Mouse (Mus musculus): Measurements from ENCODE around the gene Ptprn2. TPM values are rescaled to one million over a fixed set of nuclear protein-coding genes. Genes with fewer than 3 reads are reported as not detected.

Gene Ptprn2
- total RNA-seq, 2 experiments from 2014 or later, result not detected

DNA sequence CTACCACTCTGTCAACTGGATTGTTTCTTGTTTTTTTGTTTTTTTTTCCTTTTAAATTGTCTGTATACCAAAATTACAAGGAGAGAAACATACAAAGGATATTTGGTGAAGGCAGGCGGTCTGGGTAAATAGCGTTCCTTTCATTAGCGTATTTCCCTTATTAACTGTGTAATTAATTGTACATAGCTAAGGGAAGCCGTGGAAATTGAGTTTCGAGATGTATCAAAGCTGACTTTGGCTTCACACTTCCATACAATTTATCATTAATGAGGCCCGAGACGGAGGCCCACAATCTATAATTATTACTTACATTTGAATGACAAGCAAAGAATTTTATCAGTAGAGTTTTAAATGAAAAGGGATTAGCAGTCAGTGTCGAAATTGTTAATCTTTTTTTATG is 712.6 kb downstream of the Ptprn2 start:
- ATAC-seq (ENCODE audit: poor library complexity, severe bottlenecking), result no peak

DNA sequence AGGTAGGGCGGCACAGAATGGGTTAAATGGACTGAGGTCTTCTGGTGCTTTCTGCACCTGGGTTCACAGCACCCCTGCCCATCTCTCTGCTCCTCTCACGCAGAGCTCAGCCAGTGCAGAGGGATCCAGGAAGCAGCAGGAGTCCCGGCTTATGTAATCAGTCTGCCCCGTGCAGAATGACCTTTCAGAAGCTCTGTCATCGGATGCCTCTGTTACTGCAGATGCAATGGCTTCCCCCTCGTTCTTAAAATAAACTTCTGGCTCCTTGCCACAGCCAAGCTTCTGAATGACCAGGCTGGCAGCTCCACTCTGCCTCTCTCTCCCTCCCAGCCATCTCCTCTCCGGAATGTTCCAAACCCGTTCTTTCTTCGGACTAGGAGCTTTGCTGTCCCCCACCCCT is 714.6 kb downstream of the Ptprn2 start:
- peak; percentile 54 for ATAC-seq (ENCODE audit: poor library complexity, severe bottlenecking)

DNA sequence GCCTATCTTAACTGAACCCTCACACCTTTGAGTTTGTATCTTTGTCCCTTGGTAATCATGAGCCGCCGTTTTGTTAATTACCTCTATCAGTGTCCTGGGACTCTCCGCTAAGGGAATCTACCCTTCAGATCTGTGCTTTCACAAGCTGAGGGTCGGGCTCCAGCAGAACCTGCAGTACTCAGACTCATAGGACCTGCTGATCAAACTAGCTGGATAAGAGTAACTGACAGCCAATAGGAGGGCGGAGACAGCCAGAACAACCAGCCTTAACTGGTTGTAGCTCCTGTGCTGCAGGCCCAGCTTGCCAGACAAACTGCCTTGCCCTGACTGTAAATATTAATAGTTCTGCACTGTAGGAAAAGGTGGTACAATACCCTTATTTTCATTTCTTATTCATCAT is 715.1 kb downstream of the Ptprn2 start:
- no peak for ATAC-seq (ENCODE audit: poor library complexity, severe bottlenecking)

DNA sequence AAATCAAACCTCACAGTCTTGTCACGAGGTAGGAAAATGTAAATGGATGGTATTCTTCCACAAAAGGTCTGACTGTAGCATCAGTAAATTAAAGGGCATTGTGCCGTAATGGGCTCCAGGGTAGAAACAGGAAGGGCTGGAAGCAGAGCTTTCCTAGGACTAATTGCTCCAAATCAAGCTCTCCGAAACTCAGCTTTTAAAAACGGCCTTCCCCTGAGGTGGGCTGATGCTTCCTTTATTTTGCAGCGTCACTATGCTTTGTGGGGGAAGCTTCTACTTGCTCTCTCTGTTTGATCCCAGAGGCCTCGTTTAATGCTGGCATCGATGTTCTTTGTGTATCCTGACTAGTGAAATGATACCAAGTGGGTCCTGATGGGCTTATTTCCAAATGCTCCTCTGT is 718.0 kb downstream of the Ptprn2 start:
- no peak for ATAC-seq (ENCODE audit: poor library complexity, severe bottlenecking)

DNA sequence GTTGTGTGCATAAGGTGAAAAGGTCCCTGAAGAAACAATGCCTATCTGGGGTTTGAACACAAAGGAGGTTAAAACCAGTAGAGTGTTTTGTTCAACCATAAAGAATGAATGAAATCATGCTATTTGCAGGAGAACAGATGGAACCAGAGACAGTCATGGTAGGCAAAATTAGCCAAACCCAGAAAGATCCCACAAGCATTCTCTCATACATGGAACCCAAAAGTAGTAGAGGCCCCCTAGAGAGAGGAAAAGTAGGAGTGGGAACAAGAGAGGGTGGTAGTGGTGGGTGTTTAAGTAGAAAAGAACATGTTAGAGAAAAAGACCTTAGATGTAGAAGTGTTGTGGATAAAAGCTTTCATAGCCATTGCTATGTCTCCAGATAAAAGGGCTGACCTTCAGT is 719.4 kb downstream of the Ptprn2 start:
- ATAC-seq (ENCODE audit: poor library complexity, severe bottlenecking), result no peak

DNA sequence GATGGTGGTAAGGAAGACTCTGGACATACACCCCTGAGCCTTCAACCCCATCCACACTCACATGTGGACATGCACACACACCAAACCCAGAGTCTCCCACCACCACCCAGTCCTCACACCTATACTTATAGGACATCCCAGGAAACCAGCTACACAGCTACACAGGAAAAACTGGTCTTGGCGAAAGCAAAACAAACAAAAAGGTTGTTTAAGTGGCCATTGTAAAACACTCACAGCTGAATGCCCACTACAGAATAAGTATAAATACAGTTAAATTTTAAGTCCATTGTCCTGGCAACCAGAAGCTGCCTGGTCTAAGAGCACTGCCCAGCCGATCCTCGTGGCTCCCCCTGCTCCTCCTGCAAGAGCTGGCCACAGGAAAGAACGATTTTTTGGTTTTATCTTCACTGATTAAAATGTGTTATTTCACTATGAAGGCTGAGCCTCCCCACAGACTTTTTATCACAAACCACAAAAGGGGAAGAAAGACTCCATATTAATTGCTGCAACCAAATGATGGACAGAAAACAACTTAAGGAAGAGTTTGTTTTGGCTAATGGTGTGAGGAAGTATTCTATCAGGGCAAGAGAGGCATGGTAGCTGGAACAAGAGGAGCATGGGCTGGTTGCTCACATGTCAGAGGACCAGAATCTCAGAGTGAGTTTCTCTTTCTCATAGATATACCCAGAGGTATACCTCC is 722.1 kb downstream of the Ptprn2 start:
- ATAC-seq (ENCODE audit: poor library complexity, severe bottlenecking), result peak; percentile 41

DNA sequence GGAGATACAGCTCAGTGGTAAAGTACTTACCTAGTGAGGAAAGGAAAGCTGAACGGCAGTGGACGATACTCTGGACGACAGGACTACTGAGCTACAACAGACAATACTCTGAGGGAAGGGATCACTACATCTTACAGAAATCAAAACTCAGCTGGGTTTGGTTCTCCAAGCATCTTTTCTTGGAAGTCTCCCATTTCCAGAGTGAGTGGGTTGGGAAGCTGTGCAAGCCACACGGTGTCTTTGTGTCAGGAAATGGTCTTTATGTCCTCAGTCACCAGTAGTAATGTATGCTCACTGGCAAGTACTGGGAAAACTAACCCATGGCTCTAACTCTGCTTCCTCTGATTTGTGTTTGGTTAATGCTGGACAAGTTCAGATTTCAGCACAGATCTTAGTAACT is 724.9 kb downstream of the Ptprn2 start:
- ATAC-seq (ENCODE audit: poor library complexity, severe bottlenecking), result no peak

DNA sequence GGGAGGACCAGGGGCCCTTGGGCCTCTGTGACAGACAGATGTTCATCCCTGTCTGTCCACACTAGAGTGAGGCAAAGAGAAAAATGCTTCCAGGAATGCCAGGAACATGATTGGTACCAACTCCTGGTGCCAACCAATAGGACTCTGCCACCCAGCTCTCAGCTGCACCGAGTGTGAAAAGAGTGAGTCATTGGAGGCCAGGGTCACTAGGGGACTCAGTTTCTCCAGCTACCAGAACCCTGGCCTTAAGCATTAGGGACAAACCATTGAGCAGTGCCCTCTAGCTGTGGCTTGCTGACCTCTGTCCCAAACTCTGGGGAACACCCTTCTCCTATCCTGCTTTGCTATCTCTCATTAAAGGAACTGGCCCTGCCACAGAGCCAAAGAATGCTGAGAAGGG is 728.0 kb downstream of the Ptprn2 start:
- no peak for ATAC-seq (ENCODE audit: poor library complexity, severe bottlenecking)

DNA sequence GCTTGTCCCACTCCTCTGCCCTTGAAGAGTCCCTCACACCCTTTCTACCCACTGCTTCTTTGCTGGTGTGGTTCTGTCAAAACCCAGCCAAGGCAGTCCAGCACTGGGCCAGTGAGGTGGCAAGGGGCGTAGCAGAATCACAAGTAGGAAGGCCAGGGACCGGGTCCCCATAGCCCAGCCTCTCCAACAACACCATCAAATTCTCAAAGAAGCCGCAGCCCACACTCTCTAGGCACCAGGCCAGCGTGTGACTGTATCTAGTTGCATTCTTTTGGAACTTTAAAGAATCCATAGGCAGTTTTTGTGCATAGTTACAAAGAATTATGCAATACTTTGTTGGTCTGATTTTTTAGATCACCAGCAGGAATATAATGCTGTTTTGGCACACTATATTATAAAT is 728.8 kb downstream of the Ptprn2 start:
- ATAC-seq (ENCODE audit: poor library complexity, severe bottlenecking), result no peak

DNA sequence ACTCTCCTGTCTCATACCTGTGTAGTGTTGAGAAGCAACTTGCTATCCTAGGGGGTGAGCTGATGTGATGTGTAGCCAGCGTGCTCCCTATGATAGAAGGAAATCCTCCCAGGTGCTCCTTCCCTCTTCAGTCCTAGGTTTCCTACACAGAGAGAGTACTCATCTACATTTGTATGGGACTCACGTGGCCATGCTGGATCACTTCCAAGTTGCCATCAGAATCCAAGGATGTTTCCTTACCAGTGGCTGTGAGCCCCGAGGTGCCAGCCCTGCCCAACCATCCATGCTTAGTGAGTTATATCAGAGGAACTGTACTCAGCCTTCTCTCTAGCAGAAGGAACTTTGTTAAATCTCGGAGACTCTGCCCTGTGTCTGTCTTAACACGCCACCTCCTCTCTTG is 729.4 kb downstream of the Ptprn2 start:
- no peak for ATAC-seq (ENCODE audit: poor library complexity, severe bottlenecking)

DNA sequence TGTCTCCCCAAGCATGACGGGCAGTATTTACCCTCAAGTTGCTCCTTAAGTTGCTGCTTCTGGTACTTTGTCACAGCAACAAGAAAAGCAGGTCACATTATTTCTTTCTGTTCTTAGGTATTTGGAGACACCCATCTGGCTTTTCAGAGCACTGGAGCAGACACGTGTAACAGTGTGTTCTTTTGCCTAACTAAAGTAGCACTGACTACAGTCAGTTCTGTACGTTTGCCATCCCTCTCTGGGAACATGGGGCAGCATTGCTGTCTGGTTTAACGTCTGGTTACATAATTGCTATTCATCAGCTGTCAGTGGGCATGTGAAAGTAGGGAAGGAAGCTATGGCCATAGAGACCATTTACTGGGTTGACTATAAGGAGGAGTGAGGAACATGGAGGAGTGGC is 736.4 kb downstream of the Ptprn2 start:
- no peak for ATAC-seq (ENCODE audit: poor library complexity, severe bottlenecking)

DNA sequence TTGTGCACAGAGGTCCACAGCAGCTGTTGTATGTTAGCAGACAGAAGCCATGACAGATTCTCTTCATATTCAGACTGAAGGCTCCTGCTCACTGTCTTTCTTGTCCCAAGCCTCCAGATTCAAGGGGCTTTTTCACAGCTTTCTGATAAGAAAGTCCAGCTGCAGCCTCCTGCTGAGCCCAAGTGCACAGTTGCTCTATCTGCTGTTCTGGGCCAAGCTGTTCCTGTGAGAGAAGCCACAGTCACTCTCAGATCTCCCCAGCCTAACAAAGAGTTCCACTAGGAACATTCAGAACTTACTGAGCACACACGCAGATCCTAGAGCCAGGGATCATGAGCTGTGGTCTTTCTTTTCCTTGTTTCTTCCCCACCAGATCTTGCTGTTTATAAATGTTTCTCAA is 738.5 kb downstream of the Ptprn2 start:
- ATAC-seq (ENCODE audit: poor library complexity, severe bottlenecking), result no peak

DNA sequence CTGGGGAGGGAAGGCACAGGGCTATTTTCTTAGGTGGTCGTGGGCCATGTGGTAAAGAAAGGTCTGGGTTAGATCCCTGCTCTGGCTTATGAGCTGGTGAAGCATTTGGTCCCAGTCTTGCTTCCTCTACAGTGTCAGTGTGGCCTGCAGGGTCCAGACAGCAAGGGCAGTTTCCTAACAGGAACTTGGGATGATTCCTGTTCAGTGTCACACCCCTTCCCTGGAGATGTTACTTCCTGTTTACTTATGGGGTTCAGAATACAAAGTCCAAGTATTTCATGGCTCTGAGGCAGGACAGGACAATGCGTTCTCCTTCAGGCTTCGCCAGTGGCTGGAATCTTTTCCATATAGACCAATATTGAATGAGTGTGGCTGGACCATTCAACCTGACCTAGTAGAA is 741.7 kb downstream of the Ptprn2 start:
- ATAC-seq (ENCODE audit: poor library complexity, severe bottlenecking), result peak; percentile 47; the same call in 1 of the 2 replicates

DNA sequence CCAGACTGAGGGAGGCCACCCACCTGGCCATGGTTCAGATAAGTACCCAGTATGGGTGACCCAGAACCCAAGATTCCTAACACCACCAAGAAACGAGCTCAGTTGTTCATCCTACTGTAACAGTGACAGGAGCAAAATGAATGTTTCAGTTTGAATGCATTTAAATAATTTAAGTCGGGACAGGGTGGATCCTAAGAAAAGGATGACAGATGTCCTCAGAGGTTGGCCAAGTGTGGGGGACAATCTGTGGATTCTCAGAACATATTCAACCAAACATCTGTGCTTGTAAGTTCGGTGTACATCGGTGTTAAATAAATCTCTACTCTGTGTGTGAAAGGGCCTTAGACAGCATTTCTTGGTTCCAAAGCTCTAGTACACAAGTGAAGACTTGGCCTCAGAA is 743.9 kb downstream of the Ptprn2 start:
- no peak for ATAC-seq (ENCODE audit: poor library complexity, severe bottlenecking)

DNA sequence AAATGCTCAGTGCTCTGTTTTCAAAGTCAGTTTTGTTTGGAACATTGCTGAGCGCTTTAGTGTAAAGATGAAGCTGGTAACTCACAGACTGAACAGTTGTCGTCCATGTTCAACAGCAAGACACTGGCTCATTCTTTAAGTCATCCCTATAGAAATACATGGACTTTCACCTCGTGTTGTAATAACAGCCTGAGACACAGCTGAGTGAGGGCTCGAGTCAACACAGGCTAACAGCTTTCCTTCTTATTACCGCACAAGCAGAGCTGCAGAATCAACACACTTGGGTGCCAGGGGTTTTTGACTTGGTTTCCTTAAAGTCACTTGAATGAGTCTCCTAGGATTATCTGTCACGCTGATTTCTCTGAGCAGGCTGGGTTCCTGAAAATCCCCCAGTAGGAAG is 744.8 kb downstream of the Ptprn2 start:
- no peak for ATAC-seq (ENCODE audit: poor library complexity, severe bottlenecking)

DNA sequence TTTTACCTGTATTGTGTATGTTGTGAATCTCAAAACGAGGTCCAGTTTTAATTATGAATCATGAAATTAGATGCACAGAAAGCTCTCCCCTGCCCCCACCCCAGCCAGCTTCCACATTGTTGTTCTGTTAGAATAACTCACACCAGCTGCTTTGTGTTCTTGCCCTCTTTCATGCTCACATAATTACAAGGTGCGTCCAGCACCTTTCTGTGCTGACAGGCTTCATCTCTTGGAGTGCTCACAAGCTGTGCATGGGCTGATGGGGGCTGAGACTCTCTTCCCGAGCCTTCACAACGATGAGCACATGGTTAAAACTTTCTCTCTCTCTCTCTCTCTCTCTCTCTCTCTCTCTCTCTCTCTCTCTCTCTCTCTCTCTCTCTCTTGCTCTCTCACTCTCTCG is 746.3 kb downstream of the Ptprn2 start:
- ATAC-seq (ENCODE audit: poor library complexity, severe bottlenecking), result no peak

DNA sequence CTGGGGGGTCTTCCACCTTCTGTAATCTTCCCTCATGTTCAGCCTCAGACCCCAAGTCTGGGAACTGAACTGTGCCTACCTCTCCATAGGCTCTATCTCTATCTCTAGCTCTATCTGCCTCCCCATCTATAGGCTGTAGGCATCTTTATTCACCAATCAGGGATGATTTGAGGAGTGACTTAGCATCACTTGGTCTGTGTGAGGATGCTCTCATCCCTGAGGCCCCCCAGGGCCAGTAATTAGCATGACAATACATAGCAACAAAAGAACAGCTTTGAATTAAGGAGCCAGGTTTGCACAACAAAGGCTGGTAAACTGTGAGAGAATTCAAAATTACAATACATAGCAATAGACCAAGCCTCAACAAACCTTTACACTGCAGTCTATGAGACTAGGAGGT is 749.6 kb downstream of the Ptprn2 start:
- no peak for ATAC-seq (ENCODE audit: poor library complexity, severe bottlenecking)

DNA sequence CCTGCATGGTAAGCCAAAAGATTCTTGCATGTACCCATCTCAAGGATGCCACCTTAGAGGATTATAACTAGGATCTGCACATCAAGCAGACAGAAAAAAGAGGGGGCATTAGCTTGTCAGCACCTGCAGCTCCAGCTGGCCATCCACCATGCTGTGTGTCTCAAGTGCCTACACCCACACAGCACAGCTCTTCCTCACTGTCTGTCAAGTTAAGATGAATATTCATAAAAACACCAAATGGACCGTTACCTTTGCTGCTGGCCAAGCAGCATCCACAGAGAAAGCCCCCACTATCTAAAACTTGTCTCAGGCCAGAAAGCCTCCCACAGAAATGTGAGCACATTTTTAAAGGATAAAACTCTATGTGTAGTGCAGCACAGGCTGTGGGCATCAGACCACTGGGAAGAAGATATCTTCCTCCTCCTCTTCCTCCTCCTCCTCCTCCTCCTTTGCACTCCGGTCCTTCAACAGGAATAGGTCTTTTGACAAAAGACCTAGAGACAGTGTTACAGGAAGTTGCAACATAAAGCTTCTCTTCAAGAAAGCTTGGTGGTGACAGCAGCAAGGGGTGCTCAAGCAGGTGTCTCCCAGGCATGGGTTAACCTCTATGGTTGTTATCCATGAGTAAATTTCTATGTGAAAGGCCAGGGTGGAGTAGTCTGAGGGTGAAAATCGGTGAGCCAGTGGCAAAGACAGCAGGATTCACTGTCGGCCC is 750.7 kb downstream of the Ptprn2 start:
- peak; percentile 44; the same call in 1 of the 2 replicates for ATAC-seq (ENCODE audit: poor library complexity, severe bottlenecking)

DNA sequence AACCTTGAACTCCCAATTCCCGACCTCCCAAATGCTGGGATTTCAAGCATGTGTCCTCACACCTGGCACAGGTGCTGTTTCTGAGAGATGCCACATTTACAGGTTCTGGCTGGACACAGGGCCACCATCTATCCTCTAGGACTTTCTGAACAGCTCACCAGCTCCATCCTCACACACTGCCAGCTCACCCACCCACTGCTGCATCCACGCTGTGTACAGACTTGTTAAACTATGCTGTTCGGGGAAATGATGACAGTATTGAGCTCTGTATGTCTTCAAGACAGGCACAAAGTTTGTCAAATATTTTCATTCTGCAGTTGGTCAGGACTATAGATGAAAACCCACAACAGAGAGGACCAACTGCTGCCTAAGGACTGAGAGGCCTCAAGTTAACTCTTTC is 751.5 kb downstream of the Ptprn2 start:
- ATAC-seq (ENCODE audit: poor library complexity, severe bottlenecking), result no peak

DNA sequence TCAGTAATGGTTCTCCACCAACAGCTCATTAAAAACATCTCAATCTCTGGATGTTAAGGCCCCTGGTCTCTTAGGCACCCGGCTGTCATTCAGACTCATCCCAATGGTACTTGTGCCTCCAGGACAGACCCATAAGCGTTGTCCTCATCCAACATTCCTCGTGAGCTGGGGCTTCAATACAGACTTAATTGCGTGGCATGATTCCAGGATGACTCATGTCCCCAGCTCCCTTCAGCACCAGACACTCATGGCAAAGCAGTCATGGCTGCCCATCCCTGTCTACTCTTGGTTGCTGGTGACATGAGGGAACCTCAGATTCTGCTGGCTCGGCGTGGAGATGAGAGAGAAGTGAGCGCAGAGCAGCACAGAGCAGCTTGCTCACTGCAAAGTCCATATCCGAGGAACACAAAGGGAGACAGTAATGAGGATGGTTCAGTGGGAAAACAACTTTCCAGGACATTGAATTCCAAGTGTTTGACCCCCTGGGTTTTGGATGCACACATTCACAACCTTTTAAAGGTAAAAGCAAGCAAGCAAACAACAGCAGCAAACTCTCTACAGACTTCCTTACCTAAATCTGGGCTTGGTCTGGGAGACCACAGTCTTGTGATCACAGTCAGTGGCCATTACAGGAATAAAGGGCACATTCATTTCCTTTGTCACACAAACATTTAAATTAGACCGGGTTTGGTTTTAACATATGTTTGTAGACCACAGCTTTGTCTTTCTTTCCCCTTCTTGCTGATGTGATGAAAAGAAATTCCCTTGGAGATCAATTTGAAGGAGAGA is 754.6 kb downstream of the Ptprn2 start:
- ATAC-seq (ENCODE audit: poor library complexity, severe bottlenecking), result no peak

DNA sequence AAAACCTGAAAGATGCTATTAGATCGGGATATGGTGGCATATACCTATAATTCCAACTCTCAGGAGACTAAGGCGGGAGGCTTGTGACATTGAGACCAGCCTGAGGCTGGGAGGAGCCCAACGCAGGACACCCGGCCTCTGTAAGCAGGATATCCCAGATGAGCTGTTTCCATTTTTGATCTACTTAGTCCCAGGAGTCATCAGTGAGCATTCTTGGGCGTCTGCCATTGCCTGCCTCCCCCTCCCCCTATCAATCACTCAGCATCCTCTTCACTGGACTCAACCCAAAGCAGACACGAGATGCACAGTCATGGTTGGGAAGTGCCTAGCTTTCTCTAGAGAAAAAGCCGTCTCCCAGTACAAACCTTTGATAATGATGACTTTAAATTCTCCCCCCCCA is 756.7 kb downstream of the Ptprn2 start:
- ATAC-seq (ENCODE audit: poor library complexity, severe bottlenecking), result no peak

All from megakaryocyte, adult 5-6 weeks (primary cell).